Mouse (Mus musculus): ENCODE results near the gene Ess2.

Gene Ess2

DNA sequence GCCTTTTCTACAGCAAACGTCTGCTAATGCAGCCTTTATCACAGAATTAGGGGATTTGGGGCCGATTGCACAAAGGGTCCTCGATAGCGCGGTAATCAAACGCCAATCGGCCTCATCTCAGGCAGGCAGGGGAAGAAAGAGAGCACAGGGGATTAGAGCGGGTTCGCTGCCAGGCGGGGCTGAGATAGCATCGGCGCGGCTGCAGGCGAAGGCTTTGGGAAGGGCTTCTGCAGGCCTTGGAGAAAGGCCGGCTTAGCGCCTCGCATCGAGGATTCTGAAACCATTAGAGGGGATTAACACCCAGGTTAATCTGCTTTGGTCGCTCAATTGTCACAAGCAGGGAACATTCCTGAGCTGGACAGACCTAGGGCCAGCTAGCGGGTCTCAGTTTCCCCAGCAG is 9.4 kb upstream of the Ess2 start:
- peak; percentile 22 for DNase-seq

DNA sequence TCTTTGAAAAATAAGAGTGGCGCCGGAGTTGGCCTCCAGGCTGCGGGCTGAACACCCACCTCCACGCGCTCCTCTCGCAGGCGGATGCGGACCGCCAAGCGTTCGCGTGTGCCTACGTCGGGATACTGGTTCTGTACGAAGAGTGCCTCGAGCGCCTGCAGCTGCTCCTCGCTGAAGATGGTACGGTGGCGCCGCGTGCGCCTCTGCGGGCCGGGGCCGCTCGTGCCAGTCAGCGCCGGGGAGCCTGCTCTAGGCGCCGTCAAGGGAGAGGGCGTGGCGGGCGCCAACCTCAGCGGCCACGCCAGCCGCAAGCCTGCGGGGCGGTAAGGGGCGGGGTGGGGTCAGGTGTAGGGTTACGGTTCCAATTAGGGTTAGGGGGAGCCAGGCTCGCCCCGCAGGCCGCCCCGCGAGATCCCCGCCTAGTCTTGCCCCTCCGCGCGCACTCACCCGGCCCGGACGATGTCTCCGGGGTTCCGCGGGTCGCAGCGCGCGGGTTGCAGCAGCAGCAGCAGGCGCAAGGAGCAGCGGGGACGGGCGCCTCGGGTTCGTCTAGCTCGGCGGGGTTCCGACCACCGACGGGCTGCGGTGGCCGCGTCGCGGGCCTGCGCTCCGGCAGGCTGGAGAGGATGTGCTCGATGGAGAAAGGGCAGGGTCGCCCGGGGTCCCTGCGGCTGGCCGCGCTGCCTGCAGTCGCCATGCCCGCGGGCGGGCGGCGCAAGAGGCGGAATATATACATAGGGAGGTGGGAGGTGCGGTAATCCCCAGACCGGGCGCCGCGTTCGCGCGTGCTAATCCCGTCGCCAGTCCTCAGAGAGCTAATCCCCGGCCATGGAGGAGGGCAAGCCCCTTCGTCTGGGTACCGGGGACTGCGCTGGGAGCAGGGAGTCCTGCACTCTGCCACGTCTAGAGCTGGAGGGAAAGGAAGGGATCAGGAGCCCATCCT is 3.4 kb upstream of the Ess2 start, which contains the start of gene Gsc2:
Gsc2 (minus strand) TSS at position 753 of the 943 bp plus-strand sequence.
- DNase-seq, result no peak

DNA sequence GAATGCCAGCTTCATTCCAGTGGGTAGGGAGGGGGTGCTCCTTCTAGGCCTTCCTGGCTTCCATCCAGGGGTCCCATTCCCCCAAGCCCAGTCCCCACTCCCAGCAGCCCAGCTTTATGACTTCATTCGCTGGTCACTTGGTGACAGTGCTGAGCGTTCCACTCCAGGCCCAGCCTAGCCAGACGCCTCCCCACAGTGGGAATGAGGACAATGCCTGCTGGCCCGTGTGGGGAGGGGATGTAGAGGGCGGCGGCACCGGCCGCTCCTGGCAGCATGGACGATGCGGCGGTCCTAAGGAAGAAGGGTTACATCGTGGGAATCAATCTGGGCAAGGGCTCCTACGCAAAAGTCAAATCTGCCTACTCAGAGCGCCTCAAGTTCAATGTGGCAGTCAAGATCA is 12.7 kb downstream of the Ess2 start, which contains the start of the genes Dgcr2 and Tssk2:
Dgcr2 (minus strand) TSS at position 101 of the 400 bp plus-strand sequence.
Tssk2 (plus strand) TSS at position 176 of the 400 bp plus-strand sequence.
- no peak for DNase-seq

DNA sequence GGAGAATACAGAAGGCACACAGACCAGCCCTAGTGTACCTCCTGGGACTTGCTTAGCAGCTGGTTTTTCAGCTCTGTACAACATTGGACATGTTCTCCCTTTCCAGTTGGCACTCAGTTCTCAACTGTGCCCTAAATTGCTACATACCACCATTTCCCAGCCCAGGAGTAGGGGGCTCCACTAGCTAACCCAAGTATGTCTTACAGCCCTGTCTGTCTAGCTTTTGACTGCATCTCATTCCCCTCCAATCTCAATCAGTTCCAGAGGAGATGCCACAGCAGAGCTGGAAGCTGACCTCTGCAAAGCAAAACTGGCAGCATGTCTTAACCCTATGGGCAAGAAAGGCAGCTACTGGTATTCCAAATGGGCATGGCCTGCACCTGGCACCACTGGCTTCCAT is 15.1 kb downstream of the Ess2 start:
- no peak for DNase-seq

- DNase-seq, result no peak
Measured at GRCm38 (mm10) chr16:17893923-17894322, 17.2 kb downstream of the Ess2 start, which contains the start of gene Tssk1. TSS of gene Tssk1 (plus strand) at chr16:17894223.

DNA sequence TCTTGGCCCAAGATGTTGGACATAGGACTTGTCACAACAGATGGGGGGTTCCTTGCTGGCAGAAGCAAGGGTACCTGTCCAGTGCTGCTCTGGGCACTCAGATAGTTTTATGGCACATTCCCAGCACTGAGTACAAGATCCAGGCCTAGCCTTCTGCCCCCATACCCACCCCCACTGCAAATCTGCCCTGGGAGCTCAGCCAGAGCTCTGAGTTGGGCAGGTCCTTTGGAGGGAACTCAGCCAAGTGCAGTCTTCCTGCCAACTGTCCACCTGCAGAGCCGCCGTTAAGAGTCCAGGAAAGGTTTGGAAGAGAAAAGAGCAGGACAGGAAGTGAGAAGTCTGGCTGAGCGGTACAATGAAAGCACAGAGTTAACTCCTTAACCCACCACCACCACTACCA is 18.5 kb downstream of the Ess2 start:
- peak; percentile 92 for DNase-seq

DNA sequence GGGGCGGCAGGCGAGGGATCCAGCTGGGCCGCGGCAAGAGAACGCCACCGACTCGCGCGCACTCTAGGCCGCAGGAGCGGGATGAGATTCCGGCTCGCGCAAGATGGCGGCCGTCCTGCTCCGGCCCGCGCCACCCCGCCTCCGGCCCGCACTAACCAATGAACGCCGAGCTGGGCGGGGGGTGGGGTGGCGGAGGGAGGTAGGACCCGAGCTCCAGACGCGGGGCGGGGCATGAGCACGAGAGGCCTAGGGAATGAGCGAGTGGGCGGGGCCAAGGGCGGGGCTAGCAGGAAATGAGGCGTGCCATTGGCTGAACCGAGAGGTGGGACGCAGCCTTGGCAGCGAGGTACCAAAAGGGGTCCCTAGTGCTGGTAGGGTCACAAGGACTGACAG is 19.6 kb downstream of the Ess2 start, which contains the start of gene Gm20518:
Gm20518 (minus strand) TSS at position 105 of the 393 bp plus-strand sequence.
- peak; percentile 99 for DNase-seq

- DNase-seq, result peak; percentile 95
Measured at GRCm38 (mm10) chr16:17890917-17891566, 20.1 kb downstream of the Ess2 start.

- no peak for DNase-seq
Measured at GRCm38 (mm10) chr16:17890342-17890727, 20.8 kb downstream of the Ess2 start.

DNA sequence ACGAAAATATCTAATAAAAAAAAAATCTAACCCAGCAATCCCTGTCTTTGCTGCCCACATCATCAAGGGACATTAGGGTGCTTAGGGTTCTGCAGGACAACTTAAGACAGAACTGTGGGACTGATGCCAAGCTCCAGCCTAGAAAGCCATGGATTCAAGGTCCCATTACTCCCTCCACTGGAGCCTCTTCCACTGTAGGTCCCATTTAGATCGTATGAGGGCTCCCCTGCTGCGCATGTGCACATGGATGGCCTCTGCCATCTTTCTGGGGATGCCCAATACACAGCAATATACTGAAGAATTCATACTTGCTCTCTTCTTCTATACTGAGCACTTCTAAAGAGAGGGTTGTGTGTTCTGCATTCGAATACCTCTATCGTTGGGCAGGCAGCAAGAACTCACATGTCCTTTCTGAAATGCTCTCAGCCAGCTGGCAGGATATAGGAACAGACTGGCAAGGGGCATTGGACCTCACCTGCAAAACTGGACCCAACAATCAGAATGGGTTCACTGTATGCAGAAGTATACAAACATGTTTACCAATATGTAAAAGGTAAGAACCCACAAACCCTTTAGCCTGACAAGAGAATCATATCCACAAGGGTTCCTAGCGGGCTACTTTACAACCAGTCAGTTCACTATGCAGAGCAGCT is 21.3 kb downstream of the Ess2 start:
- peak; percentile 53 for DNase-seq

DNA sequence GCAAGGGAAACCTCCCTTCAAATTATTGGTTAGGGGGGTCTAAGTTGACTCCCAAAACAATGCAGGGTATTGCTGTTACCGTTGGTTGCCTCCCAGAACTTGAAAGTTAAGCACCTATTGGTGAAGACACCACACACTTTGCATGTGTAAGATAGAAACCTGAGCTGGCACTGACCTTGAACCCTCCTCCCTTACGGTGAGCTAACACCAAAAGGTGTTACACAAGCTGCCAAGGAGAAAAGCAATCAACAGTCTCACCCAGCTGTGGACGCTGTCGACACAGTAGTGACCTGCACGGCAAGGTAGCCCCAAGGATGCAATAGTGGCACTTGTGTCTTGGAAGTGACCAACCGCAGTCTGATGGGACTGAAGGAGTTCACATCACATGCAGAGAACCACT is 27.0 kb downstream of the Ess2 start:
- DNase-seq, result no peak

DNA sequence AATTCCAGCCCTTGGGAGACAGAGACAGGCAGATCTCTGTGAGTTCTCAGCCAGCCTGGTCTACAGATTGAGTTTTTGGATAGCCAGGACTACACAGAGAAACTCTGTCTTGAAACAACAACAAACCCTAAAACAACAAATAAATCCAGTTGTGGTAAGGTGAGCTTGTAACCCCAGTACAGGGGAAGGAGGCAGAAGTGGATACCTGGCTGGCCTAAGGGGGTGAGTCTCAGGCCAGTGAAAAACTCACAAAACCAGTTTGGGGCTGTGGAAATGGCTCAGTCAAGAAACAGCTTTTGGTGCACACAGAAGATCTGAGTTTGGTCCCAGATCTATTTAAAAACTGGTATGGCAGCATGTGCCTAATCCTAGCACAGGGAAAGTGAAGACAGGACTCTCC is 29.0 kb downstream of the Ess2 start:
- no peak for DNase-seq

- no peak for DNase-seq
Measured at GRCm38 (mm10) chr16:17879571-17879970, 31.6 kb downstream of the Ess2 start.

- no peak for DNase-seq
Measured at GRCm38 (mm10) chr16:17876096-17876495, 35.1 kb downstream of the Ess2 start.

GRCm38 (mm10) chr16:17875174-17875573 is 36.0 kb downstream of the Ess2 start:
- no peak for DNase-seq

DNA sequence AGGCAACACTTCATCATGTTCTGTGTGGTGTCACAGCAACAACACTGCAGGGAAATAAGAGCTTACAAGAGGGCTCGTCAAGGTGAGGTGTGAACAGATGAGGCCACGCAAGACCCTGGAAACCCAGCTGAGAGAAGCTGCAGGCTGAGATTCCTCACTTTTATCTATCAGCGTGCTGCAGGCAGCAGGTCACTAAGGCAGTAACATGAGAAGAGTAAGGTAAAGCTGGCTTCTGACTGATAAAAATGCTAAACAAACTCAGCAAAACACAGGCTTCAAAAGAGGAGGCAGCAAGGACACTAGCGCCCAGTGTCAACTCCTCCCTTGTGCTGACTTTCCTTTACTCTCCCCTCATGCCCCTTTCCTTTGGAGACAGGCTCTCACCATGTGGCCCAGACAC is 38.2 kb downstream of the Ess2 start:
- no peak for DNase-seq

DNA sequence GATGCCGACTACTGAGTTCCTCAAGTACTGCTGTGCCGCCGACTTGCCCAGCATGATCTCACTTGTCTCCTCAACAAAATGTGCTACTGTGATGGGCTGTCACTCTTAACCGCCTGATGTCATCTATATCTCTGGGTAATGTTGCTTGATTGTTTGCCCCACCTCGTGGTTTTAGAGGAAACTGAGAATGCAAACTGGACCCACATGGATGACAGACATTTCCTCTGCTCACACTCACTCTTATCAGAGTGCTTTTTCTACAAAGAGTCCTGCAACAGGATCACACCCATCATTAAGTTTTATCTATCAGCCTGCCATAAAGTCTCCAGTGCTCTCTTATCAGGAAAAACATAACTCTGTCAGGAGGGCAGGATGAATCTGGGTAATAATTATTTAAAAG is 39.9 kb downstream of the Ess2 start:
- DNase-seq, result no peak

DNA sequence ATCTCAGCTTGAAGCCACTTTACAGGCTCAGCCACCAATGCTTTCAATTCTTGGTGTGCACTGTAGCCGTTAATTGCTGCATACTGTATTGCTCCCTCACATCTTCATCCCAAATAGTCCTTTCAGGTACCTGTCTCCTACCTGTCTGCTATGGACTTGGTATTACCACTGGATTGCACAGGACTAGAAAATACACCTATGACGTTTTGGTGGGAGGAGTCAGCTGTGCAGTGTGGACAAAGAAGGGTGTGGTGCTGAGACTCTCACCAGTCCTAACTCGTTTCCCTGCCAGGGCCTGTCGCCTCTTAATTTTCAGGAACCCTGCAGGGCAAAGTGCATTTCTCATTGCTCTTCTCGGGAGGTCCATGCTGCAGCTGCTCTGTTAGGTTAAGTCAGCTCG is 45.4 kb downstream of the Ess2 start:
- DNase-seq, result no peak

GRCm38 (mm10) chr16:17865293-17865692 is 45.9 kb downstream of the Ess2 start:
- DNase-seq, result no peak

- peak; percentile 32 for DNase-seq
Measured at GRCm38 (mm10) chr16:17858592-17858991, 52.6 kb downstream of the Ess2 start.

GRCm38 (mm10) chr16:17857157-17857556 is 54.0 kb downstream of the Ess2 start:
- DNase-seq, result no peak

DNA sequence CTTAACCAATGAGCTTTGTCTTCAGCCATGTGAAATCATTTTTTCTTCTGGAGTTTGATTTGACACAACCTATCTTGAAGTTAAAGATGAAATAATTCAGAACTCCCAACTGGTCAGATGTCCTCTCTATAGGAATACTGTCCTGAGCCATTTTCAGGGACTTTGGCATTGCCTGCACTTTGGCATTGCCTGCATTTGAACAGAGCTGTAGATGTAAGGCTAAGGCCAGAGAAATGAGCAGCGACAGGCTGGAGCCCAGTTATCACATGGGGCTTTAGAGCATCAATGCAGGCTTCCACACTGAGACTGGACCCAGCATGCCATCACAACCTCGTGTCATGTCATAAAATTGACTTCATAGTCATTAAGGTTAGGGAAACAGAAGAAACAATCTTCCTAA is 57.9 kb downstream of the Ess2 start:
- DNase-seq, result no peak

GRCm38 (mm10) chr16:17851860-17852259 is 59.3 kb downstream of the Ess2 start:
- DNase-seq, result peak; percentile 95

All from cerebellum, adult 11-12 months (tissue).